Mouse (Mus musculus) kidney, embryonic 14.5 days (tissue): ENCODE measurements at regions not wholly inside any gene's neighbourhood (a gene's known extent, or its start where the extent isn't known, plus 50 kb on each side); places are given as distances from the start of the nearest gene placed in this dataset.

Experiments
- ATAC-seq: fragments of 200-750 bp; cut with Nextera tagmentation; 2 replicates; pipeline ENCODE4 v1.8.0; 2017; ENCODE audit warnings: moderate number of reproducible peaks, mild to moderate bottlenecking, moderate TSS enrichment, moderate library complexity; ENCODE audit not compliant: low FRiP score, low TSS enrichment
- H3K27ac ChIP-seq: fragments of 300-500 bp; sonication (generic); 2 replicates; pipeline ENCODE4 v1.5.1; 2014; ENCODE audit warnings: low read depth, mild to moderate bottlenecking, low read length, moderate library complexity, mixed read lengths
- H3K27me3 ChIP-seq: fragments of 300-500 bp; sonication (generic); 2 replicates; pipeline ENCODE4 v1.6.1; 2014; ENCODE audit warnings: mild to moderate bottlenecking, low read length; ENCODE audit not compliant: control insufficient read depth, insufficient read depth
- H3K36me3 ChIP-seq: fragments of 300-500 bp; sonication (generic); 2 replicates; pipeline ENCODE4 v1.6.1; 2014; ENCODE audit warnings: low read length, mixed read lengths; ENCODE audit not compliant: control insufficient read depth, insufficient read depth
- H3K4me1 ChIP-seq: fragments of 300-500 bp; sonication (generic); 2 replicates; pipeline ENCODE4 v1.6.1; 2014; ENCODE audit warnings: low read length, mixed read lengths; ENCODE audit not compliant: control insufficient read depth, insufficient read depth
- H3K4me2 ChIP-seq: fragments of 300-500 bp; sonication (generic); replicated peaks from 2 replicates; pipeline ENCODE4 v1.6.1; 2014; ENCODE audit warnings: low read depth, mild to moderate bottlenecking, low read length
- H3K4me3 ChIP-seq: fragments of 300-500 bp; sonication (generic); 2 replicates; pipeline ENCODE4 v1.5.1; 2014; ENCODE audit warnings: mild to moderate bottlenecking, low read length
- H3K9ac ChIP-seq: fragments of 300-500 bp; sonication (generic); 2 replicates; pipeline ENCODE4 v1.6.1; 2014; ENCODE audit warnings: low read depth, mild to moderate bottlenecking, low read length, moderate library complexity
- H3K9me3 ChIP-seq: fragments of 300-500 bp; sonication (generic); 2 replicates; pipeline ENCODE4 v1.6.1; 2016; ENCODE audit warnings: low read length; ENCODE audit not compliant: control insufficient read depth
- WGBS: fragments of 180-500 bp; shearing (Covaris S2); extraction: QIAGEN DNeasy Blood & Tissue Kit; methylation state at CpG from one replicate; pipeline ENCODE4 v1.1.7; 2014; 5-methylcytosine and 5-hydroxymethylcytosine counted together

DNA sequence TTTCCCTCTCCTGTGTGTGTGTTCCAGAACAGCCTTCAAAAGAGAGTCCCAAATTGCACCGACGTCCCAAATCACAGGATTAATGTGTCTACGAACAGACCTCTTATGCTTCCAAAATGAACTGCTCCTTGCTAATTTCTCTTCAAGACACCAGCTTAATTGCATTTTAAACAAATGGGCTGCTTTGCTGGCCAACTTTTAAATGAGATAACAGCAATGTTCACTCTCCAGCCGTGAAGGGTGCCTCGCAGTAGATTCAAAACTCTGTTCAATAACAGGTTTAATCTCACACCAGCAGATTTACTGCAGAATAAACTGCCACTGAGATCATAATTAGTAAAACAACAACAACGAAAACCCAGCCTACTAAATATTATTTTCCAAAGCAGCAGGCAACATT, 957.8 kb downstream of the Adgrl2 start:
- Histone ChIP-seq H3K9ac (no peak overlapping the region), H3K27me3 (no peaks in the 10 kb centered on the region), H3K9me3 (no peaks in the 10 kb centered on the region), H3K4me1 (no peaks in the 10 kb centered on the region), H3K36me3 (no peaks in the 10 kb centered on the region), H3K27ac (no peak overlapping the region), H3K4me3 (no peak overlapping the region), H3K4me2 (no peak overlapping the region)
- ATAC-seq = no peak
- 79% methylated on average over 6 of the region's 6 CpGs for WGBS

DNA sequence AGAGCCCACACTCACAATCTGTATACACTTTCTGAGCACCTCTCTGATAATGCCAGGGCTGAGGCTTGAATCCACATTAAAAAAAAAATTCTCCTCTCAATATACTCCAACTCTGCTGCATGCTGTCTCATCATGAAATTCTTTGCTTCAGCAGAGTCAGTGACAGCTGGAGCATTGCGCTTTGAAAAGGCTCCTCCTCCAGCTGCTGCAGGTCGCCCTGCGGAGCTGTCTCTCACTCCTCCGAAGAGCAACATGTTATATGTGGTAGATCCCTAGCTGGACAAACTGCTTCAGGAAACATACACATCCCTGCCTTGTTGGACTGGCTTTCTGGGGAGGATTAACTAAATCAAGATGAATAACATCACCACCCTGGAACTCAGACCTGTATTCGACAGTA, 984.5 kb downstream of the Adgrl2 start:
- no peaks in the 10 kb centered on the region for H3K36me3 ChIP-seq
- H3K4me3 ChIP-seq = no peak overlapping the region
- no peaks in the 10 kb centered on the region for H3K9me3 ChIP-seq
- H3K4me1 ChIP-seq = no peaks in the 10 kb centered on the region
- no peak overlapping the region for H3K27ac ChIP-seq
- 33% methylated on average over 5 of the region's 5 CpGs for WGBS
- no peaks in the 10 kb centered on the region for H3K27me3 ChIP-seq
- no peak for ATAC-seq
- peak overlapping the region; percentile 8; the same call in 1 of the 2 replicates for H3K4me2 ChIP-seq
- H3K9ac ChIP-seq = no peak overlapping the region

DNA sequence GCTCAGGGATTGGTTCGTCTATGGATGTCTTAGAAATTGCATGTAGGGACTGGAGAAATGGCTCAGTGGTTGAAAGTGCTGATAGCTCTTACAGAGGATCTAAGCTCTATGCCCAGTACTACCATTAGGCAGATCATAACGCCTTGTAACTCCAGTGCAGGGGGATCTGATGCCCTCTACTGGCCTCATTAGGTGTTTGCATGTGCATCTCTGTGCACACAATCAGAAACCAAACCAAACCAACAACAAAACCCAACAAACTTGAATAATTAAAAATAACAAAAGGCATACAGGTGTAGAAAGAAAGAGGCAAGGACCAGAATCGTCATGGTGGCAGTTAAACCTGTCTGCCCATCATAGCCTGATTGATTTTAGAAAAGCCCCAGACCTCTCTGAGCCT, 986.3 kb downstream of the Adgrl2 start:
- 60% methylated on average over 3 of the region's 3 CpGs for WGBS
- ATAC-seq = no peak
- peaks cover 2% of the 10 kb centered on the region; the same call in 1 of the 2 replicates for H3K4me1 ChIP-seq
- H3K27ac ChIP-seq = no peak overlapping the region
- H3K4me2 ChIP-seq = no peak overlapping the region
- H3K36me3 ChIP-seq = no peaks in the 10 kb centered on the region
- no peak overlapping the region for H3K4me3 ChIP-seq
- H3K27me3 ChIP-seq = no peaks in the 10 kb centered on the region
- H3K9ac ChIP-seq = no peak overlapping the region
- H3K9me3 ChIP-seq = no peaks in the 10 kb centered on the region

DNA sequence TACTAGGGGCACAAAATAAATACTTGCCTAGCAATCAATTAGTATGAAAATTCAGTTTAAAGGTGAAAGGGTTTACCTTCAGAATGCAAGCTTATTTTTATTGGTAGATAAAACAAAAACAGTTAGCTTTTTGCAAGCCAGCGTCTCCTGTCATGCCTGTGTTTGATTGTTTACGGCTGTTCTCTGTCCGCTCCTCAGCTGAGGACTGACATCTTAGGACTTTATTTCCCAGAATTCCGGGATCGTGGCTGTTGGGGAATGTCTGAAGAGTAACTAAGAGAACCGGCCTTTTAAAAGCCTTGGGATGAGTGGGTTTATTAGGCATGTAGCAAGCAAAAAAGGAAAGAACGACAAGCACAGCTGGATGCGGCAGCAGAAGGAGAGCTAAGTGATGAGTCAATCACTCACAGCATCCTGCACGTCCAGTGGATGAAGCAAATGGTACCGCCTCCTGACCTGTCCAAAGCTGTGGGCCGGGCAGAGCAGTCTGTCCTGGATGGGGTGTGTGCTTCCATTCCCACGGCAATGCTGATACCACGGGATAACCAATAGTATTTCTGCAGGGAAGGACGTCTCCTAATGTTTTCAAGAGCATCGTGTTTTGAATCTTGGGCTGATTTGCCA, 990.9 kb downstream of the Adgrl2 start:
- no peak for ATAC-seq
- H3K9ac ChIP-seq = no peak overlapping the region
- H3K27me3 ChIP-seq = no peaks in the 10 kb centered on the region
- H3K36me3 ChIP-seq = no peaks in the 10 kb centered on the region
- H3K4me2 ChIP-seq = no peak overlapping the region
- H3K27ac ChIP-seq = no peak overlapping the region
- peaks cover 4% of the 10 kb centered on the region; the same call in 1 of the 2 replicates for H3K4me1 ChIP-seq
- H3K9me3 ChIP-seq = no peaks in the 10 kb centered on the region
- 54% methylated on average over 15 of the region's 15 CpGs for WGBS
- H3K4me3 ChIP-seq = no peak overlapping the region

DNA sequence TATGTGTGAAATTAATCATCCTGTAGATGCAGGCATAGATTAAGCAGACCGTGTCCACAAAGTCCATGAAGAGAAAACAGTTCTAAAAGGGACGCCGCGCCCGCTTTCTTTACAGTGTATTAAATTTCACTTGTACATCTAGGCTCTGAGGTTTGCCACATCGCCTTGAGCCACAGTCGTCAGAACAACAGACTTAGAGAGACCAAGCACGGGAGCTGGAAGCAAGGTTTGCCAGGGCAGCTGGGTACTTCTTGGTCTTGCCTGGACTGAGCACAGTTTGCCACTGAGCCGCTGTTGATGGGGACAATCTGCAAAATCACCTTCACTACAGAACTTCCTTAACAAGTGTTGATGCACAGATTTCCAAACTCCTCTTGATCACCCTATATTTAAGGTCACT, 998.6 kb downstream of the Adgrl2 start:
- 34% methylated on average over 9 of the region's 9 CpGs for WGBS
- no peak overlapping the region for H3K4me2 ChIP-seq
- H3K27me3 ChIP-seq = no peaks in the 10 kb centered on the region
- peak; percentile 60; the same call in 1 of the 2 replicates for ATAC-seq
- no peak overlapping the region for H3K4me3 ChIP-seq
- no peaks in the 10 kb centered on the region for H3K4me1 ChIP-seq
- H3K27ac ChIP-seq = no peak overlapping the region
- no peak overlapping the region for H3K9ac ChIP-seq
- no peaks in the 10 kb centered on the region for H3K36me3 ChIP-seq
- H3K9me3 ChIP-seq = no peaks in the 10 kb centered on the region

DNA sequence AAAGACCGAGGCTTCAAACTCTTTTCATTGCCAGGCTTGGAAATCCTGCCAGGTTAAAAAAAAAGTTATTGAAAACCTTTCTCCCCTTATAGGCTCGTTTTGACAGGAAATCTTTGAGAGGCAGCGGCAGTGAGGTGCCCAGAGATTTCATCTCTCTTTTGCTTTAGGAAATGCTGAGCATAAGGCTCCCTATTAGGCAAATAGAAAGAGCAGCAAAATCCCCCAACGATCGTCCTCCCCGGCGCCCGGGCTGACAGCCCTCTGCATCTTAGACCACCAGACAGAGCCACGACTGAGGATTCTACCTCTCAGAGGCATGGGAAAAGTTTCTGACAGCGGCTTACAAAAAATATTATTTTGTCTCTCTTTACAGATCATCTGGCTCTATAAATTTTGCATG, 999.5 kb downstream of the Adgrl2 start:
- Histone ChIP-seq H3K4me2 (peak overlapping the region; percentile 34; the same call in 1 of the 2 replicates), H3K27me3 (no peaks in the 10 kb centered on the region), H3K27ac (no peak overlapping the region), H3K9ac (no peak overlapping the region; the same call in 1 of the 2 replicates), H3K9me3 (no peaks in the 10 kb centered on the region), H3K4me1 (no peaks in the 10 kb centered on the region), H3K4me3 (peak overlapping the region; percentile 5; the same call in 1 of the 2 replicates), H3K36me3 (no peaks in the 10 kb centered on the region)
- no peak for ATAC-seq
- WGBS = 32% methylated on average over 10 of the region's 10 CpGs

DNA sequence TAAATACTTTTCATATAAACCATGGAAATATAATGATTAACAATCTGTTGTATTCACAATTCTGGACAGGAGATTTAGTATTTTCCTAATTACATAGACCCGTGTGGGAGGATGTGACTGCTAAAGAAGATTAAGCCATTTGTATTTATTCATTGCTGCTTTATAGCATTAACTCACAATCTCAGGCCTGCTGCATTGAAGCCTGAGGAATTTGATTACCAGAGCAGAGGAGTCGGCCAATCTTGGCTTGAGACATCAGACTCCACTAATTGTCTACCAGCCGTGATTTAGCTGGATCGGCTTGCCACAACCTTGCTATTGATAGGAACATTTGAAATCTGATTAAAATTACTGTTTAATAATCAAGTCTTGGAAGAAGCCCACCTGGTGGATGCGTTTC, 1007.5 kb downstream of the Adgrl2 start:
- Histone ChIP-seq H3K4me3 (no peak overlapping the region), H3K27ac (no peak overlapping the region), H3K36me3 (no peaks in the 10 kb centered on the region), H3K4me2 (no peak overlapping the region), H3K27me3 (no peaks in the 10 kb centered on the region), H3K4me1 (no peaks in the 10 kb centered on the region), H3K9me3 (no peaks in the 10 kb centered on the region), H3K9ac (no peak overlapping the region)
- no peak for ATAC-seq
- WGBS = 67% methylated on average over 5 of the region's 5 CpGs

DNA sequence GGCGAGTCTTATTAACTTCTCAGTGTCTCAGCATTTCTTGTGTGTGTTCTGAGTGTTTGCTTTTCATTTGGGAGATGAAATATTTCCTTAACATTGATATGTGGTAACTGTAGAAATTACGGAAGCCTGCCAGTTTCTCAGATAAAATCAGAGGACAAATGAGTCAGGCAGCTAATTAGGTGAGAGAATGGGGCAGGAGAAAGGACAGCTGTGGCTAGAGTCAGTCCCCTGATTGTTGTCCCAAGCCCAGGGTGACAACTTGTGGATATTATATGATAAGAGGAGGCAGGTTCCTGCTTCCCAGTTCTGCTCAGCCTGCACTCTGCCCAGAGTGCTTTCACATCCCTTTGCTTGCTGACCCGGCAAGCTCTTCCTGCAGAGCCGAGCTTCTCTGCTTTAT, 1008.7 kb downstream of the Adgrl2 start:
- Histone ChIP-seq H3K36me3 (no peaks in the 10 kb centered on the region), H3K4me1 (no peaks in the 10 kb centered on the region), H3K4me2 (no peak overlapping the region), H3K9ac (no peak overlapping the region), H3K27ac (no peak overlapping the region), H3K4me3 (no peak overlapping the region), H3K27me3 (no peaks in the 10 kb centered on the region), H3K9me3 (no peaks in the 10 kb centered on the region)
- no peak for ATAC-seq
- 57% methylated on average over 4 of the region's 4 CpGs for WGBS

DNA sequence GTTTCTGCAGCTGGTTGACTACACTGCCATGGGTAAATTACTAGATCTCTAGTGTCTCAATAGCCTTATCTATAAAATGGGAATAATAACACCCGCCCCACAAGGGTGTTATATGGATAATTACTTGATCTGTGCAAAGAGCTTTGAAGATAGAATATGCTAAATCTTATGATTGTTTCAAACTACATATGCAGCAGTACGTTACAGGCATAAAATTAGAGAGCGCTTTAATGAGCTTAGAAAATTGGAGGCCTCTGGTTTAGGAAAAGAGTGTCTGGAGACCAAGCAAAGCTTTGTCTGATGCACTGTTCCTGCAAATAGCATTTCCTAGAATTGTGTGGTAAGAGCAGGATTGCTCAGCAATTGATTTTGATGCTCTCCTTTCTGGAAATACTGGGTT, 1013.8 kb downstream of the Adgrl2 start:
- H3K36me3 ChIP-seq = no peaks in the 10 kb centered on the region
- no peak for ATAC-seq
- WGBS = 92% methylated on average over 3 of the region's 3 CpGs
- no peak overlapping the region for H3K27ac ChIP-seq
- no peak overlapping the region for H3K4me3 ChIP-seq
- H3K4me1 ChIP-seq = no peaks in the 10 kb centered on the region
- H3K27me3 ChIP-seq = no peaks in the 10 kb centered on the region
- H3K9me3 ChIP-seq = no peaks in the 10 kb centered on the region
- H3K4me2 ChIP-seq = no peak overlapping the region
- H3K9ac ChIP-seq = no peak overlapping the region
